Mouse (Mus musculus) cerebellum, adult 9-10 months (tissue): Measurements from ENCODE around the gene Pgam5.

Experiments used
- DNase-seq: peaks from one replicate; pipeline ENCODE4 v3.0.0; 2022

Gene Pgam5

DNA sequence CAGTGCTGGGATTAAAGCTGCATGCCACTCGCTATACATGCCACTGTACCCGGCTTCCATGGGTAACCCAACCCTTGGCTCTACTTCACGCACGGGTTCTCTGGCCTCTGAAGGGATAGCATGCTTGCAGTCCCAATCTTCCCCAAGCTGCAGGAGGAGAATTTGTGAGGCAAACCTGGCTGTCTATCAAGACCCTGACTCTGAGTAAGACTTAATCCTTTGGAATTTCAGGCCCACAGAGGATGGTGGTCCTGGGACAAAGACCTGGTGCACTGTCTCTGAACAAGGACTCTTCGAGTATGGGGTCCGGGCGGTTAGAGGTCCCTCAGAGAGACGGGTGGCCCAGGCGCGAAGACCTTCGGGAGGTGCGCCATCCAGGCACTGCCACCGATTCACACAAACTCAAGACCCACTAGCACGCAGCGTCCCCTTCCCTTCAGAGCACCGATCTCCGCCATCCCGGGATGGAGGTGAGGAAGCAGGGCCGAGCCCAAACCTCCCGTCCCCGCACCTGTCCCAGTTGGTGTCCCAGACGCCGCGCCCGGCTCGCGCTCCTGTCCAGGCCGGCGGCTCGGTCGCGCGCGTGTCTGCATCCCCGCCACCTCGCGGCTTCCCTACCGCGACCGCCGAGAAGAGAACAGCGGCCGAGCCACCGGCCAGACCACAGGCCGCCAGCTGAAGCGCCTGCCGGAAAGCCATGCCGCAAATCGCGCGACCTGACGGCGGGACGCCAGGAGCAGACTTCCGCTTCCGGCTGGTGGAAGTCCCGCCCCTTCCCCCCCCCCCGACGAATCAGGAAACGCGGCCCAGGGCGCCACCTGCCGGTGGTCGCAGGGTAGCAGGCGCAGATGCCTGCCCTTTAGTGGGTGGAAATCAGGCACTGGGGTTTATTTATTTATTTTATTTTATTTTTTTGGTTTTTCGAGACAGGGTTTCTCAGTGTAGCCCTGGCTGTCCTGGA, at the start of gene Pgam5:
Pgam5 (minus strand) TSS at position 773 of the 961 bp plus-strand sequence.
- DNase-seq = peak; percentile 88

GRCm38 (mm10) chr5:110313127-110313526, 43.4 kb upstream of the Pgam5 start:
- DNase-seq = no peak

DNA sequence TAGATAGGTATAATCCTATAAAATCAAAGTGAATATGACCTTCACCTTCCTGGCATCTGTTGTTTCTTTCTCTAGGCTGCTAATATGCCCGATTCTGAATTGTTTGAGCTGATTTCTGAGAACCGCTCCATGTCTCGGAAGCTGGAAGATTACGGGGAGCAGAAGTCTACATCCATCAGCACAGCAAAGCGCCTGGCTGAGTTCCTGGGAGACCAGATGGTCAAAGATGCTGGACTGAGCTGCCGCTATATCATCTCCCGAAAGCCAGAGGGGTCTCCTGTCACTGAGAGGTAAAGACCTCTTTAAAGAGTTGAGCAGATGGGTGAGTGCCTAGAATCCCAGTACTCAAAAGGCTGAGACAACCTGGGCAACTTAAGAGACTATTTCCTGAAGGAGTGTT, 39.1 kb upstream of the Pgam5 start:
- peak; percentile 26 for DNase-seq

GRCm38 (mm10) chr5:110300591-110300990, 30.9 kb upstream of the Pgam5 start:
- DNase-seq = no peak

DNA sequence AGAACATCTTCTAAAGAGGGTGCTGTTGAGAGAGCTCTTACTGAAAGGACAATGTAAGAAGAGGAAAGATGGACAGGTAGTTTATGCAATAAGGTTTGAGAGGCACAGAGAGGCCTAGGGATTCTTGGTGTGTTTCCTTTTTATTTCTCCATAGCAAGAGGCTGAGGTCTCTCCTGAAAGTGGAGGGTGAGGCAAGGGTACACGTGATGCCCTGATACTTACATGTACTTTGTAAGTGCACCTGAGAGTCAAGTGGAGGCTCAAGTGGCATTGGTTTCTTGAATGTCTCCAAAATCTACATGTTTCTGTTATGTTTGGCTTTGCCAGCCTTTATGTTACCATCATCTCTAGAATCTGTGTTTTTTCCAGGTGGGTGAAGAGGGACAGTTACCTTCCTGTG, 26.9 kb upstream of the Pgam5 start:
- DNase-seq = no peak

- DNase-seq = no peak
These were observed 21.9 kb upstream of the Pgam5 start for GRCm38 (mm10) chr5:110291649-110292048.

DNA sequence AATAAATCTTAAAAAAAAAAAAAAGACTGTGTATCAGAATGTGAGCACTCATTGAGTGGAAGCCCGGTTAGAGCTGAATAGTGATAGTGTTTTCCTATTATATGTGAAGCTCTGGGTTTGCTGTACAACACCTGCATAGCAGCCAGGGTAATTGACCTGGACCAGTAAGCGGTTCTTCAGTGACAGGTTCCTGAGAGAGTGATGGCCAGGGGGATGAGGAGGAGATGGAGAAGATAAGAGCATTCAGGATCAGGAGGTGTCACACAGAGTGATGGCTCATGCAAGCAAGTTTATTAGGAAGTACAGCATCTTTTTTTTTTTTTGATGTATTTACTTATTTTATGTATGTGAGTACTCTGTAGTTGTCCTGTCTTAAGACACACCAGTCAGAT, 17.4 kb upstream of the Pgam5 start:
- no peak for DNase-seq

DNA sequence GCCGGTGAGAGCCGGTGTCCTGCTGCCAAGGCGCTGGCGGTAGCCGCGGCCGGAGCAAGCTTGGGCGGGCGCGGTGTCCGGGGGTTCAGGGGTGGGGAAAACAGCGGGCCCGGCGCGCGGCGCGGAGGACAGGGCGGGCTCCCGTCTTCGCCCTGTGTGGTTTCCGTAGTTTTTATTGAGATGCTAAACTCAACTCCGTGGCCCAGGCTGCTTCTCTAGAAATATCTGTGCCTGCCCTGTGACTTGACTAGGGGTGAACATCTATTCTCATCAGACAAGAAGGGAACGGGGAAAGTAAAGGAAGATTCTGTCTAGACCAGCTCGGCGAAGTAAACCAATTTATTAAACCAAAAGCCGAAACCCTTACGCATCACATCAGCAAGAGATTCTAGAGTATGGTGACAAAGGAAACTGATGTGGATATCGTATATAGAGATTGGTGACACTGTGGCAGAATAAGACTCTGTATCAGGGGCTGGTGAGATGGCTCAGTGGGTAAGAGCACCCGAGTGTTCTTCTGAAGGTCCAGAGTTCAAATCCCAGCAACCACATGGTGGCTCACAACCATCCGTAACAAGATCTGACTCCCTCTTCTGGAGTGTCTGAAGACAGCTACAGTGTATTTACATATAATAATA, 16.9 kb upstream of the Pgam5 start:
- DNase-seq = no peak

- peak; percentile 81 for DNase-seq
These were observed 16.2 kb upstream of the Pgam5 start, which contains the start of the genes Pxmp2 and Pole for GRCm38 (mm10) chr5:110285770-110286445. TSS of gene Pxmp2 (minus strand) at chr5:110286186. TSS of gene Pole (plus strand) at chr5:110286306.

- DNase-seq = no peak
These were observed 15.4 kb upstream of the Pgam5 start for GRCm38 (mm10) chr5:110285156-110285555.

DNA sequence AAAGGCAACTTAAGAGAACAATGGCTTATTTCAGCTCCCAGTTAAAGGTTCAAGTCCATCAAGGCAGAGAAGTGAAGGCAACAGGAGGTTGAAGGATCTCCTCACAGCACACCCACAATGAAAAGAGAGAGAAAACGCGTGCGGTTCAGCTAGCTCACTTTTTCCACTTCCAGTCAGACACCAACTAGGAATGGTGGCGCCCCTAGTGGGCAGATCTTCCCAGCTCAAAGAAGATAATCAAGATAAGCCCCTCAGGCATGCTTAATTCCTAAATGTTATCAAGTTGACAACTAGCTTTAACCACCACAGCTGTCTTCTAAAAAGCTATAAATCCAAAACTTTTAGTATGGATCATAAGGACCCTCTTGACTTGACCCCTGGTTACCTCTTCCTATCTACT, 14.8 kb upstream of the Pgam5 start:
- DNase-seq = peak; percentile 52

GRCm38 (mm10) chr5:110281984-110282383, 12.3 kb upstream of the Pgam5 start:
- no peak for DNase-seq

DNA sequence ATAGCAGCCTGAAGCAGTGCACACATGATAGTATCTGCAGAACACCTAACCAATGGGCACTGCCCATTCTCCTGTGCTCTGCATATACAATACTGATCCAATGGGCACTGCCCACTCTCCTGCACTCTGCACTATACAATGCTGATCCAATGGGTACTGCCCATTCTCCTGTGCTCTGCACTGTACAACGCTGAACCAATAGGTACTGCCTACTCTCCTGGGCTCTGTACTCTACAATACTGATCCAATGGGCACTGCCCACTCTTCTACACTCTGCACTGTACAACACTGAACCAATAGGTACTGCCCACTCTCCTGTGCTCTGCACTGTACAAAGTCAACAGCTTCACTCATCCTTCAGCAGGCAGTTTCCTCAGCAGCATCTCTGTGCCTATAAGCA, 7.2 kb upstream of the Pgam5 start:
- DNase-seq = no peak

DNA sequence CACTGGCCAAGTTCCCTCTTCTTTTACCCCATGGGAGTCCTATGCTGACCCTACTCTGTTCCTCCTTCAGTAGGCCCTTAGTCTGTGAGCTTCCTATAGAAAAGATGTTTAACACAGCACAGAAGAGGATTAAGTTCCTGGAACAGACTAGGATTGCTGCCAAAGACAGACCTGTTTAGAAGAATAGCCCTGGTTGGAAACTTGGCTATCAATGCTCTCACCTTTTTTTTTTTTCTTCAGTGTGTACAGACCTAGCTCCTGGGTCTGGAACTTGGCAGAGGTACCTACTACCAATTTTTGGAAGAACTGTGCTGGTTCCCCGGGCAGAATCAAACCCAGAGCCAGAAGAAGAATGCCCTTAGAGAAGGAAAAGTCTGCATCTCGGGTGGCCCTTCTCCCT, 6.7 kb upstream of the Pgam5 start:
- DNase-seq = no peak

DNA sequence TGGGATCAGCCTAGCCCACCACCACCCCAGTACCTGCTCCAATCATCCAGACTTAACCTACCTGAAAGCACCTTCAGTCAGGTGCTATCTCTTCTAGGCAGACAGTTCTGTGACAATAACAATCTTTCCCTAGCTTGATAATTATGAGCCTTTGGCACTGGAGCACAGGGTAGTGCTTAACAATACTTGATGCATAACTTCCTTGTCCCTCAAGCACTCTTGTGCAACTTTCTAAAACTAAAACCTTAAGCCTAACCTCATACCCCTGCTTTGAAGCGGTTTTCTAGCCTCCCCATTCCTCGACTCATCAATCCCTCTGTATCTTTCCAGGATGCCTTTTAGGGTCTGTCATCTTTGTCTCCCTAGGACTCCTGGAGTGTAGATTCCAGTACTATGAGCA, 5.1 kb upstream of the Pgam5 start:
- DNase-seq = no peak

- no peak for DNase-seq
These were observed 4.4 kb upstream of the Pgam5 start for GRCm38 (mm10) chr5:110274147-110274546.

- no peak for DNase-seq
These were observed 529 bp upstream of the Pgam5 start for GRCm38 (mm10) chr5:110270242-110270641.

DNA sequence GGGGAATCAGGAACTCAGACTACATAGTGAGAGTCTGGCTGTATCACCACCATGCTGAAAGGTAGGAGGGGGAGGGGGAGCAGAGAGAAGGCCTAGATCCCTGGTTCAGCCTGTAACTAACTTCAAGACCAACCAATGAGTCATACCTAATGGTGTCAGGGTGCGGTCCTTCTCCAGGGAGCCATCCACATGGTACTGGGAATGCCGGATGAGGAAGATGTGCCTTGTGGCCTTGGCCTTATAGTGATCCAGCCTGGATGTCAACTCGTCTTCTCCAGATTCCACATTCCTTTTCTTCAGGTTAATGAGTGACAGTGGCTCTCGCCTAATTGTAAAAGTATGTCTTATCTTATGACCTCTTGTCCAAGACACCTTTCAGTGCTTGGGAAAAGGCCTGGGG, 2.8 kb downstream of the Pgam5 start:
- no peak for DNase-seq

DNA sequence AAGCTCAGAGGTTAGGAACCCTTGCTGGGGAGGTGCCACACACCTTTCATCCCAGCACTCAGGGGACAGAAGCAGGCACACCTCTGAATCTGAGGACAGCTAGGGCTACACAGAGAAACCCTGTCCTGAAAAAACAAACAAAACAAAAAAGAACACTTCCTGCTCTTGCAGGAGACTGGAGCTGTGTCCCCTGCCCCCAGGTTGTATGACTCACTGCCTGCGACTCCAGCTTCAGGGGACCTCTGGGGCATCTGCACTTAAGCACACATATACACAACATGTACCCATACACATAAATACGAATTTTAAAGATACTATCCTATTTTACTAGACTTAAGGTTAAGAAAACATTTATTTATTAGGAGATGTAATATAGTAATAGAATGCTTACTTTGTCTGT, 25.6 kb downstream of the Pgam5 start:
- no peak for DNase-seq

DNA sequence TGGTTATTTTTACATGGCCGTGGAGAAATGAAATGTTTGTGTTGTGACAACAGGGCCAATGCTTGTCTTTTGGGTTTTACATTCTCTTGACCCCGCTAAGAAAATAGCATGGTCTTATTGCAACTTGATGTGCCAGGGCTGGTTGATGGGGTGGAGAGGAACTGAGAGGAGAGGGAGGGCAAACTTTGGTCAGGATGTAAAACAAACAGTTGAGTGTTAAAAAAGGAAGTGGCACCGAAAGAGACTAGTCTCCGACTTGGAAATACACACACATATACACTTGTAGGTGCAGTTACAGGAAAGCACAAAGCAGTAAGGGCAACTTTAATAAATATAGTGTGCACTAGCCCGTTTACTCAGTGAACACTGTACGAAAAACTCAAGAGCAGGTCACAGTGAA, 37.4 kb downstream of the Pgam5 start:
- DNase-seq = no peak

- no peak for DNase-seq
These were observed 38.1 kb downstream of the Pgam5 start for GRCm38 (mm10) chr5:110231638-110232037.

- peak; percentile 90 for DNase-seq
These were observed 38.8 kb downstream of the Pgam5 start, which contains the start of gene Ankle2 for GRCm38 (mm10) chr5:110230780-110231461. TSS of gene Ankle2 (plus strand) at chr5:110231004.

DNA sequence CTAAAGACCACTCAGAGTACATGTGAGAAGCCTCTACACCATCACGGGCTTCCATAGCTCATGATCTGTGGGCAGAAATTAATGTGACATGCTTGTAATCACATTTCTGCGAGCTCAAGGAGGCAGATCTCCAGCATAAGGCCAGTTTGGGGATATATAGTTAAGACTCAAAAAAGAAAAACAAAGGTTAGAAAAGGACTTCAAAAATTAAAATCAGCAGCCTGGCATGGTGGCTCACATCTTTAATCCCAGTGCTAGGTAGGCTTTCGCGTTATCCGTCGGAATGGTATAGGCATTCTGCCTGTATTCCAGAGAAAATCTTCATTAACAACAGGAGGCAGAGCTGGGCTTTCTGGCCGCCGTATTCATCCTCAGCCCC, 39.3 kb downstream of the Pgam5 start:
- no peak for DNase-seq
